Mouse (Mus musculus) mesoderm, embryonic 11.5 days (tissue): ENCODE data around the gene 1500009L16Rik.

ENCODE experiments used
- DNase-seq: peaks from one replicate; pipeline ENCODE4 v3.0.0-alpha.2; 2012; ENCODE audit warnings: low read depth, low spot score

1500009L16Rik gene

DNA sequence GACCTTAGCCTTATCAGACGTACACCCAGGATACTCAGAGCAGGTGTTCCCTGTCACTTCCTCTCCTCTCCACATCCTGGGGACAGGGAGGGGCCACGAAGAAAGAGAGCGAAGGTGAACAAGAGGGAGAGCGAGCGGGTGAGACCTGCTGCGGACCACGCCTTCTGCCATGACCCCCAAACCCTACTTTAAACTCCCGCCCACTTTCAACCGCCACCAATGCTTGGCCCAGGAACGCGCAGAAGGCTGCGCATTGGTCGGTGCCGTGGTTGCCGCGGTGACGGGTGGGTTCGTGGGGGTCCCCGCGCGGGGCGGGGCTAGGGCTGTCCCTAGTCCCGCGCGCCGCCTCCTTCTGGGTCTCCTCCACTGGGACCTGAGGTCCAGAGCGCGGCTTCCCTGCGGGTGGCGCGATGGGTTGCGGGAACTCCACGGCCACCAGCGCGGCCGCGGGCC lies at the start of gene 1500009L16Rik:
1500009L16Rik (plus strand) TSS at position 287 of the 453 bp plus-strand sequence.
- DNase-seq: peak; percentile 91

DNA sequence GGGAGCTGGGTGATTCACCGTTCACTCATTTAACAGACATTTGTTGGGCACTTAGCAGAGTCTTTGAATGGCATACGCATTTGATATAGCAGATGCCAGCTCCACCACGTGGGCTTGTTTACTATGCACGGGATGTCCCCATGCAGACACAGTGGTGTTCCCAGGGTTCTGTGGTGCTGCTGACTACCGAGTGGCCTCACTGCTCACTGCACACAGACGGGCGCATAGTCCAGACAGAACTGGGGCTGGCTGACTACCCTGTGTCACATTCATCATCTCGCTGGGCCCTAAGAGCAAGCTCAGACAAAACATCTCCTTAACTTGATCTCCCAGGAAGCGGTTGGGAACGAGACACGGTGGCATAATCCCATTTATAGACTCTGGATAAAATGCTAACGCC lies 41.3 kb upstream of the 1500009L16Rik start:
- no peak for DNase-seq

- no peak for DNase-seq
Observed at GRCm38 (mm10) chr10:83688215-83688614, 34.5 kb upstream of the 1500009L16Rik start.

GRCm38 (mm10) chr10:83692175-83692895 lies 30.3 kb upstream of the 1500009L16Rik start:
- no peak for DNase-seq

GRCm38 (mm10) chr10:83696226-83696625 lies 26.4 kb upstream of the 1500009L16Rik start:
- DNase-seq: no peak

GRCm38 (mm10) chr10:83706628-83707027 lies 16.0 kb upstream of the 1500009L16Rik start:
- DNase-seq: no peak

GRCm38 (mm10) chr10:83709920-83710319 lies 12.7 kb upstream of the 1500009L16Rik start:
- no peak for DNase-seq

- no peak for DNase-seq
Observed at GRCm38 (mm10) chr10:83711769-83712168, 10.9 kb upstream of the 1500009L16Rik start.

DNA sequence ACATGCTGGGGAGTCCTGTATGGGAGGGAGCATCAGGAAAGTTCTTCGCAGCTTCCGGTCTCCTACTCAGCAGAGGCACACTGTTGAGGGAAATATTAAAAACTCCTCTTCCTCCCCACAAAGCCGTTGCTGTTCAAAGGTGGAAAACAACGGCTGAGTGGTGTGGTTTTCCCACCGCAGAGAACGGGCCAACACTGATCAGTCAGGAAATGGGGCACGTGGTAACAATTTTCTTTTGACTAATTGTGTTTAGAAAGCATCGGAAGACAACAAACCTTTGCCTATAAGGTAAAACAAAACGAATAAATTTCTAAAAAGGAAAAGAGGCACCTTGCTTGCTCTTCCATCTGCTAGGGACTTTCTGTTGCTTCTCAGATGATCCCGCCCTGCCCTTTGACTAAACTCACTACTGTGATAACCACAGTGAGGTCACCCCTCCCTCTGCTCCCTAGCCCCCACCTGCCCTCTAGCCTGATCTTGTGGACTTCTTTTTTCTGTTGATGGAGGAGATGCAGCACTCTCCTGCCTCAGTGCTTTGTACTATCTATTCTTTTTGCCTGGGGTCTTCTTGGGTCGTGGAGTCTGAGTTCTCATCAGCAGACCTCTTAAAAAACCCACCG lies 3.7 kb upstream of the 1500009L16Rik start:
- DNase-seq: no peak

GRCm38 (mm10) chr10:83723055-83723454 lies 390 bp downstream of the 1500009L16Rik start:
- peak; percentile 26 for DNase-seq

DNA sequence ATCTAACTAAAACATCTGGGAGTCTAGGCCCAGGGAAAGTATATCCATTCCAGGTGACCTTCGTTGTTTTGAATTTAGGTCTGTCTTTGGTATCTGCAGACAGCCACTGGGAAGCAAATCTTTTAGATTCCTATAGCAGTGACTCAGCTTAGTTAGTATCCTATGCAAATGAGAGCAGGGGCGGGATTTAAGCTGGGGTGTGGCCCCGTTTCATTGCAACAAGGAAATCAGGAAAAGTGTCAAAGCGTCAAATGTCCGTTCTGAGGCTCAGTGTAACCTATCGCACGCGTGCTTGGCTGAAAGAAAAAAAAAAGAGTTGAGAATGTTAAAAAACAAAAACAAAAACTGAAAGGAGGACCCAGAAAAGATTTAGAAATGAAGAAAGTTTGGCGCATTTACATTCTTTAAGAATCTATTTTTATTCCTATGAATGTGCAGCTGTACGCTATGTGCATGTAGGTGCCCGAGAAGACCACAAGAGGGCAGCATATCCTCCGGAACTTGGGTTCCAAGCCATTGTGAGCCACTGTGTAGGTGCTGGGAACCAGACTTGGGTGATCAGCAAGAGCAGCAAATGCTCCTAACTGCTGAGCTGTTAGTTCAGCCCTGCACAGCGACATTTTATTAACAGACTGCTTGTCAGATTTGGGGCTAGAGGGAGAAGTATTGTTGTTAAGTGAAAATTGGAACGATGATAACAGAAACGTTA lies 1.8 kb downstream of the 1500009L16Rik start:
- peak; percentile 27 for DNase-seq

GRCm38 (mm10) chr10:83726164-83726563 lies 3.5 kb downstream of the 1500009L16Rik start:
- DNase-seq: no peak

GRCm38 (mm10) chr10:83727846-83728245 lies 5.2 kb downstream of the 1500009L16Rik start:
- no peak for DNase-seq

DNA sequence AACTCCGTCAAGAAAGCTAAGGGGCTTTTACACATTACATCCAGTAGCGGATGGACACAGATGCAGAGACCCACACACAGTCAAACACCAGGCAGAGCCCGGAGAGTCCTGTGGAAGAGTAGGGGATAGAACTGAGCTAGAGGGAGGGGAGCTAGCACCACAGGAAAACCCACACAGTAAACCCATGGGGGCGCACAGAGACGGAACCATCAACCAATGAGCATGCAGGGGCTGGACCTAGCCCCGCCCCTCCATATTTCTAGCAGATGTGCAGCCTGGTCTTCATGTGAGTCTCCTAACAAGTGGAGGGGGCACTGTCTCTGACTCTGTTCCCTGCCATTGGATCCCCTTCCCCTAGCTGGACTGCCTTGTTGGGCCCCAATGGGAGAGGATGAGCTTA lies 5.9 kb downstream of the 1500009L16Rik start:
- no peak for DNase-seq

DNA sequence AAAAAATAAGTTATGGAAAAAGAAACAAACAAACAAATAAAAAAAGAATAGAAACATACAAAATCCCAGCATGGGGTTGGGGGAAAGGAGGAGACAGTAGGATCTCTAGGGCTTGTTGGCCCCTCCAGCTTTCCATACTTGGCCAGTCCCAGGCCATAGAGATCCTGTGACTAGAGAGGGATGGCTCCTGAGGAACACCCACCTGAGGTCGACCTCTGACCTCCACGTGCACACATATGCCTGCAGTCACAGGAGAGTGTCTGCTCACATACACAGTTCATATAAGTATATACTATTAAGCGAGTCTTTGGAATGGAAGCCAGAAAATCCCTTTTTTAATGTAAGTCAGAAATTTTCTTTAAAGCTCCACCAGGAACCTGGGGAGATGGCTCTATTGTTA lies 6.4 kb downstream of the 1500009L16Rik start:
- DNase-seq: no peak

- DNase-seq: peak; percentile 80
Observed at GRCm38 (mm10) chr10:83729492-83729891, 6.8 kb downstream of the 1500009L16Rik start.

DNA sequence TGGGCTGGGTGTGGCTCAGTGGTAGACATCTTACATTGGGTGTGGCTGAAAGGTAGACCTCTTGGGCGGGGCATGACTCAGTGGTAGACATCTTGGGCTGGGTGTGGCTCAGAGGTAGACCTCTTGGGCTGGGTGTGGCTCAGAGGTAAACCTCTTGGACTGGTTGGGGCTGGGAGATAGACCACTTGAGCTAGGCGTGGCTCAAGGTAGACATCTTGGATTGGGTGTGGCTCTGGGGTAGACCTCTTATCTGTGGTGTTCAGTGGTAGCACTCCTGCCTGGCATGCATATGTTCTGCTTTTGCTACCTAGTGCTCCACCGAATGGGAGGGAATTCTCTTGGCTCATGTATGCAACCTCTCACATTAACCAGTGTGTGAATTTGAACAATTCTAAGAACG lies 11.1 kb downstream of the 1500009L16Rik start:
- DNase-seq: no peak

- DNase-seq: no peak
Observed at GRCm38 (mm10) chr10:83738996-83739655, 16.5 kb downstream of the 1500009L16Rik start.

GRCm38 (mm10) chr10:83744656-83745055 lies 22.0 kb downstream of the 1500009L16Rik start:
- DNase-seq: no peak

GRCm38 (mm10) chr10:83753056-83753455 lies 30.4 kb downstream of the 1500009L16Rik start:
- no peak for DNase-seq

DNA sequence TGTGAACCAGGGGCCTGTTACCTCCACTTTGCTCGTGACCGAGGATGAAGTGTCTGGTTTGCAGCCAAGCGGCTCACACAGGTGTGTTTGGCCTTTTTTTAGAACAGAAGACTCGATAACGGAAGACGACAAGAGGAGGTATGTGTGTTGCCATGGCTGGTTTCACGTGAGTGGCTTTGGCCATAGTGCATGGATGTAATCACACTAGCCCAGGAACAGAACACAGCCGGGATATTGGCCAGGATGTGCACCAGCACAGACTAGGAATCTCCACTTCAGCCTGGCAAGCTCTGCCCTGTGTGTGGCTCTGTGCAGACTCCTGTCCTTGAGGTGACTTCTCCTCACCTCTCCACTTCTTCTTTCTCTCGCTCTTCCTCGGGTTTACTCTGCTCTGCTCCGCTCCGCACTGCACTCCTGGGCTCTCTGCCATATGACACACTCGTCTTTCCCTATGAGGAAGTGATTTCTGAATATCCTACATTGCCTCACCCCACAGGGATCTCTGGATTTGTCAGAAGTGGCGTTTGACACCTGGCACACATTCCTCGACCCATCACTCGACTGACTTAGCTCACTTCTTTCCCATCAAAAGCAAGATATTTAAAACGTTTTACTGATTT lies 34.8 kb downstream of the 1500009L16Rik start:
- DNase-seq: no peak
